Mouse (Mus musculus): ENCODE measurements around the gene Ric1. TPM values are rescaled to one million over a fixed set of nuclear protein-coding genes. Genes with fewer than 3 reads are reported as not detected.
A peak's percentile ranks its signal among the peaks of the same experiment; 100 is the strongest.

Ric1 gene
- total RNA-seq, 2 experiments from 2014 or later = 25.6 to 28.0 TPM

DNA sequence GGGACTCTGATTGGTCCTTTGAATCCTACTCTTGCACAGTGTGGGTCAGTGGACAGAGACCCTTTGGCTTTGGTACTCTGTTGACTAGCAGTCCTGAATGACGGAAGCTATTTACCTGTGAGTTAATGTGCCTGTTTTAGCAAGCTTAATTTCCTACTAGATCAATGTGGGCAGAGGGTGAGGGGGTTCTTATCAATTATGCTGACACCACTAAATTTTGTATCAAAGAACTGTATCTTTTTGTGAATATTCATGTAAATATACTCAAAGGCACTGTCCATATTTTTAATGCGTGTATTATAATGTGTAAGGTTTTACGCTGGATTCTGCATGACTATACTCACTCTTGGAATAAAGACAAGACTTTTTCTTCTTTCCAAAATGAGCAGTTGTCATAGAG is 82.6 kb downstream of the Ric1 start:
- no peak for DNase-seq (ENCODE audit: low spot score)

DNA sequence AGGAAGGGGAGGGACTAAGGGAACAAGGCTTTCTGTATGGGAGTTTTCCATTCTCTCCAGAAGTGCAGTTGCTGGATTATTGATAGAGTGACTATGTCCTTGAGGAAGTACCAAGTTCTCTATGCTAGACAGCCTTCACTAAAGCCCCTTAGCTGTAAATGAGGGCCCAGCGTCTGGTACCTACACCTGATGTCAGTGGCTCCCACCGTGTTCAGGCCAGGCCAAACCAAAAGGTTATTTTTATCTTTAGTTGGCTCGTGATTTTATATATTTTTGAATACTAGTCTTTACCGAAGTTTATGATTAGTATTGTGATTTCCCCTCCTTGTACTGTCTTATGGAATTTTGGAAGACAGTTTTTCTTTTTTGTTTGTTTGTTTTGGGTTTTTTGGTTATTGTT is 85.4 kb downstream of the Ric1 start:
- DNase-seq (ENCODE audit: low spot score) = no peak

DNA sequence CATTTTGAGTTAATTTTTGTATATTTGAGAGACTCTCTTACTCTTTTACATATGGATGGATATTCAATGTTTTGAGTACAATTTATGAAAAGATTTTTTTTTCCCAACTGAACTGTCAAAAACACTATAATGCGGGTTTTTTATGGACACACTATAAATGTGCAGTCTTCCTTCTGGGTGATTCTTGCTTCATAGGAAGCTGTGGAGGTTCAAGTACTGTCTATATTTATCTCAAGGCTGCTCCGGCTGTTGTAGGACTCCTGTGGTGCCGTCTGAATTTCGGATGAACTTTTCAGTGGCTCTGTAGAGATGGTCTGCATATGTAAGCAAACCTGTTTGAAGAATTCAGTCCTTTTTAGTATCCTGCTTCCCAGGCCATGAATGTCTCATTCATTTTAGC is 86.1 kb downstream of the Ric1 start:
- no peak for DNase-seq (ENCODE audit: low spot score)

DNA sequence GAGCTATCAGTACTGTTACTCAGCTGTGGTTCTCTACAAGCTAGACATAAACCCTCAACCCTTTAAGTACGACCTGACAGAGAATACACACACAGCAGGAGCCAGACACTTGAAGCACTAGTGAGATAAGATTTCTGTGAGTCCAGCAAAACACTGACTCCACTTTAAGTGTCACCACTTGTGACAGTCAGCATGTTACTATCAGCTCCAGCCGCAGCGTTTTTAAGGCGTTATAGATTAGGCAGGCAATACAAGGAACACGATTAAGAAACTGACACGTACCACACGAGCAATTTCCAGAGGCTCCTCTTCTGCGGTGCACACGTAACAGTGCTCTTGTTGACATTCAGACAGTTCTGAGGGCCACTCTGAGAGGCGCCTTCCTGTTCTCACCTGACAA is 88.8 kb downstream of the Ric1 start:
- no peak for DNase-seq (ENCODE audit: low spot score)

DNA sequence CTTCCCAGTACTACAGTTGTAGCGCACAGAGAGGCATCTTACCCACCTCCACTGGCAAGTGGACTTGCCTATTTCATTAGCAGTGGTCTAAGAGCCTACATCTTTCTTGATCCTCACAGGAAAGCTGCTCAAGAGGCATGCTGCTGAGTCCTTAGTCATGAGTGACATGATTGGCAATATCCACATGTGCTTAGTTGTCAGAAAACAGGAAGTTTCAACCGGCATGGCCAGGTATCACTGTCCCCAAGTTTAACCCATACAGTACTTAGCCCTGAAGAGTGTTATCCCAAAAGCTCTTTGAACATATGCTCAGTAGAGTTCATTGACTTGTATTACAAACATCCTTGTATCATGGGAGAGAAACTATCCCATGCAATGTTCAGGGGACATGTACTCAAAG is 90.0 kb downstream of the Ric1 start:
- DNase-seq (ENCODE audit: low spot score) = no peak

DNA sequence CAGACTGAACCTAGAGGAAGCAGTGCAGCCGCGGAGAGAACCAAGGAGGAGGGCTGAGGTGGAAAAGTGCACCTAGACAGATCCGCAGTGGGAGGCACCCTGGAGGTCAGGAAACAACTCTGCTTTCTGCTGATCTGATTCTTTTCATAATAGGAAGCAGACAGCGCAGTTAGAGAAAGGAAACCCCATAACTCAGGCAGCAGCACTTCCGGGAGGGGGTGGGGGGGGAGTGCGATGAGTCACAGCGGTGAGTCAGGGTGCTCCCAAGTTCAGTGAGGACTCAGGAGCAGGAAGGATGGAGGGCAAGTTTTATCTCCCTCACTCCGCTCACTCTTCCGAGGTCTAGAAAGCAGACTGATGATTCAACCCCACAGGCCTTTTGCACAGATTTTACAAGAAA is 119.0 kb downstream of the Ric1 start:
- DNase-seq (ENCODE audit: low spot score) = no peak

DNA sequence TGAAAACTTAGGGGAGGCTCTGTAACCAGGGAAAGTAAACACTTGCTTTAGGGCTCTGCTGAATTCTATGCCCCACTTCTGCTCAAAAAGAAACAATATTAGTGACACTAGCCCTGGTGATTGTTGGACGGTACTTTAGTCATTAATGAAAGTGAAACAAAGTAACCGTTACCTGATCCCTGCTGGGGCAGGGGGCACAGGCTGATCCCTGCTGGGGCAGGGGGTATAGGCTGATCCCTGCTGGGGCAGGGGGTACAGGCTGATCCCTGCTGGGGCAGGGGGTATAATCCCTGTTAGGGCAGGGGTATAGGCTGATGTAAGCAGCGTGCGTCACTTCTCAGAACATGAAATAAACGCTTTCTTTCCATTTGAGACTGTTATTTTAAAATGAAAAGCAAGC is 119.4 kb downstream of the Ric1 start:
- DNase-seq (ENCODE audit: low spot score) = no peak

DNA sequence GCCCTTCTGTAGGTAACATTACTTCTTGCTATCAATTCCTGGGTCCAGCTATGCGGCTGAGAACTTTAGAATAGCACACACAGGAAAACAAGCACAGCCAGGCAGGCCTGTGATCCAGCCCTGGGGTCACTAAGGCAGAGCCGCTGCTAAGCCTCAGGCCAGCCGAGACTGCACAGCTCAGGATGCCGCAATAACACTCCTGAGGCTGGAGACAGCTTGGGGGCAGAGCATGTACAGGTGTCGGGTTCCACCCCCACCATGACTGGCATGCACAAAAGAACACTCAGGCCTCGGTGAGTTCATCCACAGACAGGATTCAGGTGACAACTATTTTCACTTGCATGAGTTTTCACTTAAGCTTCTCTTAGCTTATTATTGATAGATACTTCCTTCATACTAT is 120.1 kb downstream of the Ric1 start:
- no peak for DNase-seq (ENCODE audit: low spot score)

DNA sequence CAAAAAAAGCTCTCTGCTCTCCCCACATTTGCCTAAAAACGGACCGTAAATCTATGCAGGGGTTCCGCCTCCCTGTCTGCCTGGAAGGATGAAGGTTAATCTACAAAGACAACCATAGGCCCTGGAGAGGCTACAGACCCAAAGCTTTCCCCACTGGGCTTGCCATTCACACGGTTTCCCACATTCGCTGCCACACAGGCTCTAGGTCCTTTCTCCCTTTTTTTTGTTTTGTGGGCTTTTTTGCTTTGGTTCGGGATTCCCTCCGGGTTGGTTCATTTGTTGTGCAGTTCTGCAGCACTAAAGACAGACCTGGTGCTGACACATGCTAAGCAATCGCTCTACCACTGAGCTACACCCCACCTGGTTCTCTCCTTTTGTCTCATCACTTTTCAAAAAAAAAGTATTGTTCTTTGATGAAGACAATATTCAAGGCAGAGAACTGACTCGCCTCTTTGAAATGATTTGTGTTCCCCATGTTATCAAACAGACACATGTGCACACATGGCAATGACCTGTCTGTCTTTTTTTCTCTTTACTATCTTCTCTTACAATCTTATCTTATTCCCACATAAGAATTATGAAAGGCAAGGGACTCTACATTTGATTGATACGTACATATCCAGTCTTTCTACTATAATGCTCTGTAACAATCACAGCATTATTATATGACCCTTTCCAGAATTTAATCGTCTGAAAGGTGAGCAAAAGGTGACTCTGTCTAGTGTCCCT is 121.3 kb downstream of the Ric1 start:
- DNase-seq (ENCODE audit: low spot score) = no peak

DNA sequence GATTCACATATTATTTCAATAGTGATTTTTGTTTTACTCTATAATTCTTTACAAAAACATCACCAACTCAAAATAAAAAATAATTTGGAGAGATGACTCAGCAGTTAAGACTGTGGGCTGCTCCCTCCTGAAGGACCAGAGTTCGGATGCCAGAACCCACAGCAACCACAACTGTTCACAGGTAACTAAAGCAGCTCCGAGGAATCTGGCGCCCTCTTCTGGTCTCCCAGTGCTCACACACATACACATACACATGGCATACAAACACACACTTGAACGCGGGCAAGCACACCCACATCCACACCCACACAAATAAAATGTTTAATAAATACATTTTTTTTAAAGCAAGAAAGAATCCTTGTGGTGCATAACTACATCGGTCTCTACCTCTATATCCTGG is 122.7 kb downstream of the Ric1 start:
- no peak for DNase-seq (ENCODE audit: low spot score)

DNA sequence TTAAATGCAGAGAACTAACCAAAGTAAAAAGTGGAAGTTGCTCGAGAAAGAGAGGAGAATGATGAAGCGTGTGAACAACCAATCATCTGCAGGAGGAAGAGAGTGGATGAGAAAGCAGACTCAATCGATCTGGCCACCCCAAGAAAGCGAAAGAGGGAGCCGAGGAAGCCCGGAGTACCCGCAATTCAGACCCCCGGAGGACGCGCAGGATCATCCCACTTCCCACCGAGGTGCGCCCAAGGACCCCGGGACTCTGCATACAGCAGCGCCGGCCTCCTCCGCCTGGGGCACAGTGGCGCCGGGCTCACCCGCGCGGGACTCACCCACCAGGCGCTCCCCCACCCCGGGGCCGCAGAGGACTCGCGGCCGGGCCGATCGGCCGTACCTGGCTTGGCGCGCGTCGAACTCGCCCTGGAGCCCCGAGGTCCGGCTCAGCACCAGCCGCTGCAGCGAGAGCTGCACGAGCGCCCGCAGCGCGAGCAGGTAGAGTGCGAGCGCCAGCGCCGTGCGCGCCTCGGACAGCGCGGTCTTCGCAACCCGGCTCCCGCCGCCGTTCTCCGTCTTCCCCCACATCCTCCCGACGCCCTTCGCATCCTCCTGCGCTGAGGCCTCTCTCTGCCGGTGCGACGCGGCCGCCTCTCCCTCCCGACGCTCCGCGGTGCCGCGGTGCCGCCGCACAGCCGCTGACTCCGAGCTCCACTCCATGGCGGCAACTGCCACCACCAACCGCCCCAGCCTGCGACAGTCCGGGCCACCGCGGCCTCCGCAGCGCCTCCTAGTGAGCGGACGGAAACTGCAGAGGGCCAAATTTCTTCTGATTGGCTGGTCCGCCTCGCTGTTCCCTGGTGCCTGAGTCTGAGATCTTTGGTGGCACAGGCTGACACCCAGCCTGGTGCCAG is 125.8 kb downstream of the Ric1 start, which contains the start of gene Ermp1:
TSS of gene Ermp1 (minus strand) at position 765 of the 899 bp plus-strand sequence.
- peak; percentile 97 for DNase-seq (ENCODE audit: low spot score)

DNA sequence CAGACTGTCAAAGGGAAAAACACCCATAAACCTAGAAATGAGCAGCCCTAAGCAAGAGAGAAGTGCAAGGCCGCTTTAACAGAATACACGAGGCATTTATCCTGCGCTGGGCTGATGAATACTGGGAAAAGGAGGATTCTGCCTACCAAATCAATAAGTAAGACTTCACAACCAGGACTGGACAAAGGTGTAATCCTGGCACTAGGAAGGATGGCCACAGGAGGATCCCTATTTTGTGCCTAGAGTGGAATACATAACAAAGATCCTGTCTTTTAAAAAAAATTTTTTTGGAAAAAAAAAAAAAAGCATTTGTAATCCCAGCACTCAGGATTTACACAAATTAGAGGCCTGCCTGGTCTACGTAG is 126.5 kb downstream of the Ric1 start:
- no peak for DNase-seq (ENCODE audit: low spot score)

DNA sequence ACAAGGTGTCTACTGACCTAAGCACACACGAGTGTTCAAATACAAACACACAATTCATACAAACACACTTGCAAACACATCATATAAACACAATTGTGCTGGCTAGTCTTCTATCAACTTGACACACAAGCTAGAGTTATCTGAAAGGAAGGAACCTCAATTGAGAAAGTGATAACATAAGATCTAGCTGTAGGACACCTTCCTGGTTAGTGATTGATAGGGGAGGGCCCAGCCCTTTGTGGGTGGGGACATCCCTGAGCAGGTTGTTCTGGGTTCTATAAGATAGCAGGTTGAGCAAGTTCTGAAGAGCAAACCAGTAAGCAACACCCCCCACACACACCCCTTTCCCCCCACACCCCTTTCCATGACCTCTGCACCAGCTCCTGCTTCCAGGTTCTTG is 127.6 kb downstream of the Ric1 start:
- no peak for DNase-seq (ENCODE audit: low spot score)

DNA sequence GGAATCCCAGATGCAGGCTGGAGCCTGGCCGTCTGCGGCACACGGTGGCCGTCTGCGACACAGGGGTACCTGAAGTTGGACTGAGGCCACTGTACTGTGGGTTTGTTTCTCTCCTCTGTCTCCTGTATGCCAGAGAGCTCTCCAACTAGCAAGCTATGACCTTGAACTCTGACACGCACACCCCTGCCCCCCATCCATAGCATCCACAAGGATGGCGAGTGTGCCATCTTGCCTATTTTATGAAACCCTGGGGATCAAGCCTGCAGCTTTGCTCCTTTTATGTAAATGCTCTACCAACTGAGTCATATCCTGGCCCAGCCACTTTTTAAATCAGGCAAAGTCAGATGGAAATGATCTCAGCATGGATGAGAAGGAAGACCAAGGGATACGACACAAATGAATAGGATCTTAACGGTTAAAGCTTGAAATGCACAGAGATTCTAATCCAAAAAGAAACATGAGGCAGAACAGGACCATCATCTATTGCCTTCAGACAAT is 131.7 kb downstream of the Ric1 start:
- no peak for DNase-seq (ENCODE audit: low spot score)

DNA sequence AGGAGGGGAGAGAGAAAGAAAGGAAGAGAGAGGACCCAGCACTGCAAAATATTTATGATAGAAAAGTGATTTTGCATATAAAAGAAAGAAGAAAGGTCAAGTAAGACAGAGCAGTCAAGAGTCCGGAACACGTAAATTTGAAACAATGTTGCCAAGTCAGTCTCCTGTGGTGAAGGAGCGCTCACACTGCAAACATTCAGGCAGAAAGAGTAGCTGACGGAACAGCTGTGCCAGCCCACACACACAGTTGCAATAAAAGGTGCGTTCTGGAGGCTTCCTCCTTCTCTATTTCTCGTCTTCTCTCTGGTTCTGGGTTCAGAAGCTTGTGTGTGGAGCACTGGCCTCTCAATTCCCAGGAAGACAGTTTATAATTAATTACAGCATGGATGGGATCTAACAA is 133.1 kb downstream of the Ric1 start:
- DNase-seq (ENCODE audit: low spot score) = no peak

DNA sequence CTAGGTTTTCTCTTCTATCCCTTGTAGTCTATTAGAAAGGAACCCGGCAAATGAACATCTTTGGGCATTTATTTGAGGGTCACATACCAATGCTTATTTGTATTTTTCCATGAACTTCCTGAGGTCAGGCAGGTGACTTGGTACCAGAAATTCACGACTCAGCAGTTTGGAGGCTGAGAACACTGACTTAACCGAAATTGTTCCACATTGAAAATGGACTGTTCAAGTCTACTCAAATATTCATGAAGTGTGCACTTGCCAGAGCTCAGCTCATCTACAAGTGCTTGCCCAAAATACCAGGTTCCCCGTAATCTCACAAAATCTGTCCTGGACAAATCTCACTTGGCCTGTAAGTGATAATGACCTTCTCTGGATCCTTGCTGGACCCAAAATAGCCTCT is 133.9 kb downstream of the Ric1 start:
- DNase-seq (ENCODE audit: low spot score) = no peak

Other genes starting within 250 kb of the Ric1 start
- gene Insl6, start 196.9 kb upstream of the Ric1 start, total RNA-seq (2021) = not detected
- gene Rln1, start 187.6 kb upstream of the Ric1 start, total RNA-seq (2021) = not detected
- gene Plgrkt, start 154.9 kb upstream of the Ric1 start, total RNA-seq (2021) = 10 to 100 TPM; 18.8 to 20.4 TPM
- 1 to 10 TPM in 1 of 2 experiments, under 1 TPM in 1; 0.43 to 2.5 TPM for gene Cd274, start 154.8 kb upstream of the Ric1 start, total RNA-seq (2021)
- not detected for gene Pdcd1lg2, start 111.4 kb upstream of the Ric1 start, total RNA-seq (2021)
- gene Ermp1, start 126.1 kb downstream of the Ric1 start, total RNA-seq (2021) = 1 to 10 TPM; 8.0 to 8.2 TPM
- not detected for gene Mlana, start 175.5 kb downstream of the Ric1 start, total RNA-seq (2021)